In genomic region chr6:115978596-115978995, GRCm38 (mm10) we compare ENCODE assay signal across 23 mouse cellular contexts. TPM values are rescaled to one million over a fixed set of nuclear protein-coding genes. Genes with fewer than 3 reads are reported as not detected.
DNase-seq lines count a peak whose midpoint lies in the region; TF ChIP-seq lines count a peak whose summit lies in the region.
"Had no signal": no experiment of that assay in that cellular context is flagged by ENCODE, and none has a peak within 500 bp of the region (broad histone marks: within the 10 kb centered on the region; RNA-seq: fewer than 3 reads in every experiment).

No protein-coding gene starts in this region.

- 61% methylated on average over 8 of the region's 8 CpGs for WGBS in heart, adult 2 months
- 79% methylated on average over 8 of the region's 8 CpGs for whole genome bisulfite sequencing in lung, adult 2 months

- DNase-seq in heart, adult 2 months: no peak
- DNase-seq in heart, adult 8-10 months (ENCODE audit: low spot score): no peak
- no peak for DNase-seq in lung, adult 2 months
- DNase-seq in lung, adult 18-20 months: no peak
- no peak for DNase-seq in neural tube, embryonic 10.5 days (ENCODE audit: extremely low spot score, low spot score)
- DNase-seq in embryo, embryonic 10.5 days (ENCODE audit: low spot score): no peak
- DNase-seq: gastrocnemius, postnatal 25 days; heart, postnatal 36 days; kidney, postnatal 14 days; layer of hippocampus, adult 9-11 months; lung, postnatal 14 days; retina, postnatal 1 day had no signal

- H3K4me1 ChIP-seq in heart, adult 2 months (ENCODE audit: control insufficient read depth, insufficient read depth, low read length): peaks cover 12% of the 10 kb centered on the region
- peaks cover 5% of the 10 kb centered on the region; the same call in 1 of the 2 replicates for H3K4me1 ChIP-seq in lung, adult 2 months (ENCODE audit: control insufficient read depth, insufficient read depth, low read length)
- no peaks in the 10 kb centered on the region for H3K4me1 ChIP-seq in ES-Bruce4 (ENCODE audit: control insufficient read depth, insufficient read depth, low read length)
- peaks cover 58% of the 10 kb centered on the region for H3K4me1 ChIP-seq in bone marrow macrophage, adult 2 months (ENCODE audit: control insufficient read depth, insufficient read depth, low read length)

- TF ChIP-seq POLR2A in heart, adult 2 months (IDR thresholded peaks at IDR 0.05; ENCODE audit: insufficient read depth, low read depth, low read length): no peak
- TF ChIP-seq POLR2A in lung, adult 2 months (IDR thresholded peaks at IDR 0.05; ENCODE audit: borderline replicate concordance, extremely low read depth, low read depth, low read length): no peak
- TF ChIP-seq POLR2A in ES-Bruce4 (IDR thresholded peaks at IDR 0.05; ENCODE audit: insufficient read depth, low read length): no peak
- TF ChIP-seq POLR2A in bone marrow macrophage, adult 2 months (IDR thresholded peaks at IDR 0.05; ENCODE audit: borderline replicate concordance, low read depth, low read length): no peak

- TF ChIP-seq CTCF in heart, adult 2 months (IDR thresholded peaks at IDR 0.05): peak; percentile 47
- TF ChIP-seq CTCF in lung, adult 2 months (IDR thresholded peaks at IDR 0.05; ENCODE audit: insufficient read depth, low read length): peak; percentile 24; the same call in 1 of the 2 replicates
- TF ChIP-seq CTCF in ES-Bruce4 (IDR thresholded peaks at IDR 0.05; ENCODE audit: low read depth, low read length): peak; percentile 40
- TF ChIP-seq CTCF in bone marrow macrophage, adult 2 months (IDR thresholded peaks at IDR 0.05; ENCODE audit: low read depth, low read length): 0 out of 2 replicates have a peak, but pooled peaks have one; percentile 36

- H3K9me3 ChIP-seq in ES-Bruce4 (replicated peaks; ENCODE audit: control insufficient read depth, insufficient read depth, low read length, poor library complexity, severe bottlenecking): no peaks in the 10 kb centered on the region
- H3K9me3 ChIP-seq: heart, embryonic 12.5 days had no signal

- no peaks in the 10 kb centered on the region for H3K27me3 ChIP-seq in heart, adult 2 months (ENCODE audit: control insufficient read depth, insufficient read depth, low read length)
- H3K27me3 ChIP-seq in ES-Bruce4 (ENCODE audit: control insufficient read depth, insufficient read depth, low read length, poor library complexity, severe bottlenecking): no peaks in the 10 kb centered on the region
- H3K27me3 ChIP-seq: heart, embryonic 12.5 days had no signal

- no peaks in the 10 kb centered on the region for H3K36me3 ChIP-seq in heart, adult 2 months (ENCODE audit: control insufficient read depth, insufficient read depth, low read length)
- H3K36me3 ChIP-seq in ES-Bruce4 (ENCODE audit: control insufficient read depth, insufficient read depth, low read length, poor library complexity, severe bottlenecking): no peaks in the 10 kb centered on the region

- peaks cover 2% of the 10 kb centered on the region for H3K79me2 ChIP-seq in heart, adult 2 months (replicated peaks; ENCODE audit: control insufficient read depth, insufficient read depth, low read length)

- no peak overlapping the region for H3K9ac ChIP-seq in heart, adult 2 months (ENCODE audit: low read depth, low read length)
- no peak overlapping the region for H3K9ac ChIP-seq in ES-Bruce4 (ENCODE audit: low read depth, poor library complexity, severe bottlenecking)
- H3K9ac ChIP-seq: heart, embryonic 12.5 days had no signal

- intact Hi-C loops in heart, adult 2 months (cut with DNase I): no loop called here

- H3K27ac ChIP-seq in heart, adult 2 months: no peak overlapping the region
- no peak overlapping the region for H3K27ac ChIP-seq in ES-Bruce4 (ENCODE audit: insufficient read depth, low read length)
- H3K27ac ChIP-seq in bone marrow macrophage, adult 2 months (ENCODE audit: insufficient read depth, low read depth, low read length): no peak overlapping the region

- H3K4me3 ChIP-seq in heart, adult 2 months: no peak overlapping the region
- no peak overlapping the region for H3K4me3 ChIP-seq in lung, adult 2 months (replicated peaks; ENCODE audit: extremely low read depth, low read depth, low read length)
- no peak overlapping the region for H3K4me3 ChIP-seq in ES-Bruce4 (ENCODE audit: low read depth, low read length)
- H3K4me3 ChIP-seq in bone marrow macrophage, adult 2 months (ENCODE audit: insufficient read depth, low read length): no peak overlapping the region
- H3K4me3 ChIP-seq: heart, embryonic 12.5 days had no signal

- TF ChIP-seq EP300 in heart, adult 2 months (IDR thresholded peaks at IDR 0.05; ENCODE audit: insufficient read depth, low read depth, low read length): no peak
- TF ChIP-seq EP300 in ES-Bruce4 (IDR thresholded peaks at IDR 0.05; ENCODE audit: insufficient read depth, low read depth, low read length): no peak

RNA-seq across cellular contexts. Expression of gene Plxnd1, which starts 16.2 kb away (rescaled TPM):
- total RNA-seq in heart, adult 2 months (2021): 10 to 100 TPM; 58.8 to 90.6 TPM
- 79.9 and 102 TPM in 2 replicates for polyA plus RNA-seq in heart, adult 2 months (2012; rRNA removed)
- 10 to 100 TPM; 43.8 to 75.7 (median 63.5) TPM for total RNA-seq in heart, adult 8-10 months (2022)
- 146 and 185 TPM in 2 replicates for polyA plus RNA-seq in lung, adult 2 months (2012; rRNA removed)
- polyA plus RNA-seq in ES-Bruce4 (2011; ENCODE audit: insufficient read depth, insufficient read length, low read depth, missing spikeins): 5.8 and 7.6 TPM in 2 replicates
- 205 and 222 TPM in 2 replicates for polyA plus RNA-seq in bone marrow macrophage, adult 2 months (2012; ENCODE audit: insufficient read depth, insufficient read length, missing spikeins)

RNA-seq across cellular contexts. Expression of gene H1foo, which starts 33.9 kb away (rescaled TPM):
- not detected for total RNA-seq in heart, adult 2 months (2021)
- polyA plus RNA-seq in heart, adult 2 months (2012; rRNA removed): not detected in 2 replicates
- total RNA-seq in heart, adult 8-10 months (2022): not detected
- not detected in 2 replicates for polyA plus RNA-seq in lung, adult 2 months (2012; rRNA removed)
- polyA plus RNA-seq in ES-Bruce4 (2011; ENCODE audit: insufficient read depth, insufficient read length, low read depth, missing spikeins): not detected in 2 replicates
- not detected in 2 replicates for polyA plus RNA-seq in bone marrow macrophage, adult 2 months (2012; ENCODE audit: insufficient read depth, insufficient read length, missing spikeins)
- total RNA-seq: adrenal gland, postnatal 10 days; gastrocnemius, postnatal 25 days; heart, postnatal 36 days; left cerebral cortex, postnatal 25 days; liver, adult 2 months; neutrophil, adult 5-6 weeks had no signal
- polyA plus RNA-seq: C2C12; embryonic facial prominence, embryonic 11.5 days; heart, embryonic 12.5 days; inflammation-experienced regulatory T-cells, adult 6 months; liver, adult 2 months; spleen, adult 2 months had no signal

RNA-seq across cellular contexts. Expression of gene Rho, which starts 47.0 kb away (rescaled TPM):
- under 1 TPM in 1 of 2 experiments, not detected in 1; 0.23 TPM for total RNA-seq in heart, adult 2 months (2021)
- 0.44 and 1.3 TPM in 2 replicates for polyA plus RNA-seq in heart, adult 2 months (2012; rRNA removed)
- not detected for total RNA-seq in heart, adult 8-10 months (2022)
- polyA plus RNA-seq in lung, adult 2 months (2012; rRNA removed): 1.0 and 1.3 TPM in 2 replicates
- polyA plus RNA-seq in ES-Bruce4 (2011; ENCODE audit: insufficient read depth, insufficient read length, low read depth, missing spikeins): 0.46 TPM in 1 of 2 replicates, not detected in the other
- polyA plus RNA-seq in bone marrow macrophage, adult 2 months (2012; ENCODE audit: insufficient read depth, insufficient read length, missing spikeins): not detected in 2 replicates
- total RNA-seq: heart, postnatal 36 days; liver, adult 2 months had no signal
